Mouse (Mus musculus): Measurements from ENCODE around the gene Olfr630.
"Not testable (repeated sequence)": the region's sequence is repeated elsewhere in the genome, so short reads cannot be mapped to it uniquely, and the experiment has no call there.

Olfr630 gene

GRCm38 (mm10) chr7:103757233-103757632, at the start of gene Olfr630:
Olfr630 (minus strand) TSS chr7:103757333.
- no peak for DNase-seq (ENCODE audit: low spot score)

GRCm38 (mm10) chr7:103806856-103807255, 49.7 kb upstream of the Olfr630 start:
- DNase-seq (ENCODE audit: low spot score), result no peak

GRCm38 (mm10) chr7:103792669-103793388, 35.7 kb upstream of the Olfr630 start:
- no peak for DNase-seq (ENCODE audit: low spot score)

- DNase-seq (ENCODE audit: low spot score), result no peak
Observed at GRCm38 (mm10) chr7:103791721-103792120, 34.6 kb upstream of the Olfr630 start, which contains the start of gene Olfr67. Olfr67 (minus strand) TSS chr7:103791821.

- DNase-seq (ENCODE audit: low spot score), result no peak
Observed at GRCm38 (mm10) chr7:103779598-103779997, 22.5 kb upstream of the Olfr630 start, which contains the start of gene Olfr68. Olfr68 (minus strand) TSS chr7:103779698.

- not testable (repeated sequence) for DNase-seq (ENCODE audit: low spot score)
Observed at GRCm38 (mm10) chr7:103777652-103778051, 20.5 kb upstream of the Olfr630 start.

- DNase-seq (ENCODE audit: low spot score), result no peak
Observed at GRCm38 (mm10) chr7:103771494-103771893, 14.4 kb upstream of the Olfr630 start, which contains the start of gene Olfr69. Olfr69 (minus strand) TSS chr7:103771594.

GRCm38 (mm10) chr7:103767687-103768086, 10.6 kb upstream of the Olfr630 start:
- DNase-seq (ENCODE audit: low spot score), result not testable (repeated sequence)

GRCm38 (mm10) chr7:103762212-103762611, 5.1 kb upstream of the Olfr630 start:
- DNase-seq (ENCODE audit: low spot score), result not testable (repeated sequence)

GRCm38 (mm10) chr7:103744843-103745242, 12.3 kb downstream of the Olfr630 start, which contains the start of gene Olfr629:
Olfr629 (minus strand) TSS chr7:103744943.
- DNase-seq (ENCODE audit: low spot score), result no peak

- DNase-seq (ENCODE audit: low spot score), result no peak
Observed at GRCm38 (mm10) chr7:103730074-103730473, 27.1 kb downstream of the Olfr630 start, which contains the start of gene Olfr628. Olfr628 (plus strand) TSS chr7:103730374.

GRCm38 (mm10) chr7:103716398-103716797, 40.7 kb downstream of the Olfr630 start:
- not testable (repeated sequence) for DNase-seq (ENCODE audit: low spot score)

- no peak for DNase-seq (ENCODE audit: low spot score)
Observed at GRCm38 (mm10) chr7:103714371-103714770, 42.8 kb downstream of the Olfr630 start, which contains the start of gene Olfr243. Olfr243 (plus strand) TSS chr7:103714671.

- no peak for DNase-seq (ENCODE audit: low spot score)
Observed at GRCm38 (mm10) chr7:103712024-103712423, 45.1 kb downstream of the Olfr630 start.
